Comparison of ENCODE assay signal across 8 mouse cellular contexts in the genomic region with DNA sequence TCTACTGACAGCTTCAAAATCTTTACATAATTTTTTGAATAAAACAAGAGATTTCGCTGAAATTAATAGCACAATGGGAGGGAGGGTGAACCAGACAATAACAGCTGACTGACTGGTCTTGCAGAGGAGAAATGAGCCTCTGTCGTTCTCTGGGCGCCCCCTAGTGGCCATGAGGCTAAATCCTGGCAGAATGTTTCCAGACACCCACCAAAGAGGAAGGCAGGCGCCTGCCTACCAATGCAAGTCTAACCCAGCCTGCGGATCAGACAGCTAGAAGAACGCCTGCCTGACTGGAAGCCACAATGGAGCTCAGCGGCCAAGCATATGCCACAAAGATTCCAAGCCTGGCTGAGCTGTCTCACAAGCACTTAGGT. TPM values are rescaled to one million over a fixed set of nuclear protein-coding genes. Genes with fewer than 3 reads are reported as not detected.
DNase-seq lines count a peak whose midpoint lies in the region; ATAC-seq and TF ChIP-seq lines count a peak whose summit lies in the region.

No protein-coding gene starts in this region.

- H3K4me2 ChIP-seq in midbrain, embryonic 13.5 days (replicated peaks), result peak overlapping the region; percentile 90

- H3K4me1 ChIP-seq in midbrain, embryonic 13.5 days (replicated peaks), result peaks cover 62% of the 10 kb centered on the region
- H3K4me1 ChIP-seq in small intestine, adult 2 months (ENCODE audit: control insufficient read depth, insufficient read depth, insufficient read length, low read length), result no peaks in the 10 kb centered on the region; the same call in 1 of the 2 replicates

- peak overlapping the region; percentile 100 for H3K9ac ChIP-seq in midbrain, embryonic 13.5 days (replicated peaks)

- peak; percentile 61 for ATAC-seq in midbrain, embryonic 13.5 days
- no peak for ATAC-seq in erythroblast, adult 5-6 weeks (replicated peaks; ENCODE audit: low FRiP score, poor library complexity, severe bottlenecking)

- peaks cover 8% of the 10 kb centered on the region for H3K36me3 ChIP-seq in midbrain, embryonic 13.5 days
- H3K36me3 ChIP-seq in small intestine, adult 2 months (ENCODE audit: control insufficient read depth, insufficient read depth, low read length), result no peaks in the 10 kb centered on the region

- under 1% methylated on average over 7 of the region's 7 CpGs for WGBS in midbrain, embryonic 13.5 days
- WGBS in small intestine, adult 2 months, result under 1% methylated on average over 7 of the region's 7 CpGs

- intact Hi-C loops in left cerebral cortex, postnatal 4 days (cut with DNase I), result loop anchor here (5.0 to 10.0 kb wide), 4 partner anchors 46 to 616 kb away; no protein-coding TSS in a partner anchor

- no peak for TF ChIP-seq POLR2A in small intestine, adult 2 months (IDR thresholded peaks at IDR 0.05; ENCODE audit: low read depth, low read length)

- DNase-seq in adrenal gland, adult 8-10 months, result peak; percentile 90
- peak; percentile 92 for DNase-seq in embryo, embryonic 11.5 days (ENCODE audit: low read depth, low spot score)
- peak; percentile 99 for DNase-seq in heart, adult 11 months
- DNase-seq in kidney, adult 11 months, result peak; percentile 91
- DNase-seq in left cerebral cortex, postnatal 4 days, result peak; percentile 99

- no peaks in the 10 kb centered on the region for H3K9me3 ChIP-seq in midbrain, embryonic 13.5 days

- peak overlapping the region; percentile 88 for H3K27ac ChIP-seq in midbrain, embryonic 13.5 days
- no peak overlapping the region for H3K27ac ChIP-seq in small intestine, adult 2 months (ENCODE audit: insufficient read depth, low read depth, low read length)

- H3K27me3 ChIP-seq in midbrain, embryonic 13.5 days, result no peaks in the 10 kb centered on the region
- peaks cover 20% of the 10 kb centered on the region for H3K27me3 ChIP-seq in small intestine, adult 2 months (ENCODE audit: control insufficient read depth, insufficient read depth, low read length)

- peak overlapping the region; percentile 87 for H3K4me3 ChIP-seq in midbrain, embryonic 13.5 days (replicated peaks)
- H3K4me3 ChIP-seq in small intestine, adult 2 months (ENCODE audit: low read depth, low read length), result peak overlapping the region; percentile 46

- TF ChIP-seq CTCF in small intestine, adult 2 months (IDR thresholded peaks at IDR 0.05; ENCODE audit: extremely low read depth, insufficient read length, insufficient replicate concordance, low read depth, low read length), result peak; percentile 90

RNA-seq across cellular contexts. Expression of gene Nuak1, which starts 2.4 kb away (rescaled TPM):
- 10 to 100 TPM; 10.1 to 13.6 (median 12.1) TPM for total RNA-seq in adrenal gland, adult 8-10 months (2022)
- total RNA-seq in left cerebral cortex, postnatal 4 days (2021), result 10 to 100 TPM; 51.7 to 53.0 TPM
- polyA plus RNA-seq in midbrain, embryonic 13.5 days (2015; fragmentation: Nextera tagmentation; extraction: Ambion mirVana), result 4.9 and 5.0 TPM in 2 replicates
- polyA plus RNA-seq in small intestine, adult 2 months (2012; rRNA removed), result 2.0 and 2.7 TPM in 2 replicates
- not detected in 2 replicates for total RNA-seq in erythroblast, adult 5-6 weeks (2015; ENCODE audit: low replicate concordance)
- total RNA-seq in erythroblast, adult 5-6 weeks (2017; ENCODE audit: low replicate concordance), result 0.85 TPM in 1 of 2 replicates, not detected in the other

Comparison
In these comparisons a context has a peak if more than half of its experiments do, and no peak if none do; other contexts are left out.
1. RNA of gene Nuak1, which starts 2.4 kb away (total RNA-seq): 51.7 to 53.0 TPM in left cerebral cortex, postnatal 4 days and 10.1 to 13.6 TPM in adrenal gland, adult 8-10 months; 0.85 TPM in erythroblast, adult 5-6 weeks; every median in the first group is over 4 times any median in the second.
2. Peak in every context shown above with its lines, with median percentiles within 50 percentile points of each other: DNase-seq.